Comparison of ENCODE assay signal across 9 mouse cellular contexts in the genomic region with DNA sequence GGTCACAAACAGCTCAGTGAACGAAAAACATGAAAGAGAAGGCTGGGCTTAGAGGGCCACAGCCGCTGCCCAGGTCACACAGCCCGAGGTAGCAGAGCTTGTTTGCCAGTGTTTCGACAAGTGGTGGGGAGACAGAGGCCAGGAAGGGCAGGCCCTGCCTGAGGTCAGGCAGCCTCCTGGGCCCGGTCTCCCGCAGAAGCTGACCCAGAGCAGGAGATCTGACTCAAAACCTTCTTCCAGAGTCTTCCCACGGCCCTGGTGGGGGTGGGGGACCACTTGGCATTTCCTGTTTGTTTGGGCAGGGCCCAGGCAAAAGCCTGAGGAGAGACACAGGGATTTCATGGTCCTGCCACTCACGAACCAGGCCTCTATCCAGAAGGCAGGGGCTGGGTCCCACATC. TPM values are rescaled to one million over a fixed set of nuclear protein-coding genes. Genes with fewer than 3 reads are reported as not detected.
DNase-seq lines count a peak whose midpoint lies in the region; ATAC-seq and TF ChIP-seq lines count a peak whose summit lies in the region.
"Had no signal": no experiment of that assay in that cellular context is flagged by ENCODE, and none has a peak within 500 bp of the region (broad histone marks: within the 10 kb centered on the region; RNA-seq: fewer than 3 reads in every experiment).

No protein-coding gene starts in this region.

- DNase-seq in midbrain, embryonic 10.5 days (ENCODE audit: low spot score): peak; percentile 39
- DNase-seq in heart, adult 2 months: peak; percentile 61 to 65
- DNase-seq in kidney, postnatal 14 days: peak; percentile 74
- no peak for DNase-seq in right cerebral cortex, adult 18-20 months
- DNase-seq in thymus, adult 18-20 months: no peak

- no peak overlapping the region for H3K4me2 ChIP-seq in midbrain, embryonic 15.5 days
- peak overlapping the region; percentile 15 for H3K4me2 ChIP-seq in myocyte (ENCODE audit: low read depth)

- no peak for TF ChIP-seq CTCF in heart, adult 2 months (IDR thresholded peaks at IDR 0.05)

- peaks cover 55% of the 10 kb centered on the region for H3K4me1 ChIP-seq in midbrain, embryonic 10.5 days
- no peaks in the 10 kb centered on the region for H3K4me1 ChIP-seq in midbrain, embryonic 15.5 days
- peaks cover 20% of the 10 kb centered on the region for H3K4me1 ChIP-seq in heart, adult 2 months (ENCODE audit: control insufficient read depth, insufficient read depth, low read length)

- TF ChIP-seq POLR2A in heart, adult 2 months (IDR thresholded peaks at IDR 0.05; ENCODE audit: insufficient read depth, low read depth, low read length): no peak
- TF ChIP-seq POLR2A in myocyte (IDR thresholded peaks at IDR 0.05; ENCODE audit: insufficient read length, low read depth): peak; percentile 54

- no peak overlapping the region for H3ac ChIP-seq in myocyte (ENCODE audit: control insufficient read depth, insufficient read length)

- no peak overlapping the region for H3K9ac ChIP-seq in midbrain, embryonic 15.5 days
- H3K9ac ChIP-seq in heart, adult 2 months (ENCODE audit: low read depth, low read length): peak overlapping the region; percentile 53

- ATAC-seq in midbrain, embryonic 15.5 days (replicated peaks): no peak
- no peak for ATAC-seq in megakaryocyte-erythroid progenitor cell, adult 5-6 weeks (replicated peaks; ENCODE audit: low FRiP score, low TSS enrichment, poor library complexity, severe bottlenecking)

- WGBS in midbrain, embryonic 10.5 days: 13% methylated on average over 8 of the region's 8 CpGs
- WGBS in midbrain, embryonic 15.5 days: 23% methylated on average over 8 of the region's 8 CpGs
- WGBS in heart, adult 2 months: 27% methylated on average over 8 of the region's 8 CpGs

- no peaks in the 10 kb centered on the region for H3K79me2 ChIP-seq in heart, adult 2 months (replicated peaks; ENCODE audit: control insufficient read depth, insufficient read depth, low read length)
- H3K79me2 ChIP-seq in myocyte (ENCODE audit: control insufficient read depth, insufficient read depth): no peaks in the 10 kb centered on the region

- intact Hi-C loops in heart, adult 2 months (cut with DNase I): loop anchor here (2.0 kb wide), 1 partner anchor 15 kb away; no protein-coding TSS in a partner anchor

- H3K27me3 ChIP-seq in midbrain, embryonic 10.5 days (ENCODE audit: low read depth, poor library complexity, severe bottlenecking): peaks cover 4% of the 10 kb centered on the region; the same call in 1 of the 2 replicates
- H3K27me3 ChIP-seq in midbrain, embryonic 15.5 days (replicated peaks): no peaks in the 10 kb centered on the region
- H3K27me3 ChIP-seq in heart, adult 2 months (ENCODE audit: control insufficient read depth, insufficient read depth, low read length): no peaks in the 10 kb centered on the region
- H3K27me3 ChIP-seq in myocyte (ENCODE audit: control insufficient read depth, insufficient read depth, insufficient read length): no peaks in the 10 kb centered on the region

- peak overlapping the region; percentile 70 for H3K27ac ChIP-seq in midbrain, embryonic 10.5 days (replicated peaks)
- H3K27ac ChIP-seq in midbrain, embryonic 15.5 days: no peak overlapping the region
- peak overlapping the region; percentile 71 for H3K27ac ChIP-seq in heart, adult 2 months

- H3K4me3 ChIP-seq in midbrain, embryonic 10.5 days: no peak overlapping the region
- H3K4me3 ChIP-seq in midbrain, embryonic 15.5 days: no peak overlapping the region
- no peak overlapping the region for H3K4me3 ChIP-seq in heart, adult 2 months
- no peak overlapping the region for H3K4me3 ChIP-seq in myocyte

- no peaks in the 10 kb centered on the region for H3K9me3 ChIP-seq in midbrain, embryonic 10.5 days (replicated peaks)
- no peaks in the 10 kb centered on the region for H3K9me3 ChIP-seq in midbrain, embryonic 15.5 days

- 0 out of 2 replicates have a peak, but pooled peaks have one; percentile 17 for TF ChIP-seq EP300 in heart, adult 2 months (IDR thresholded peaks at IDR 0.05; ENCODE audit: insufficient read depth, low read depth, low read length)

- H3K36me3 ChIP-seq in midbrain, embryonic 10.5 days: no peaks in the 10 kb centered on the region
- H3K36me3 ChIP-seq in midbrain, embryonic 15.5 days (replicated peaks): no peaks in the 10 kb centered on the region
- H3K36me3 ChIP-seq in heart, adult 2 months (ENCODE audit: control insufficient read depth, insufficient read depth, low read length): no peaks in the 10 kb centered on the region
- no peaks in the 10 kb centered on the region for H3K36me3 ChIP-seq in myocyte (ENCODE audit: control insufficient read depth, insufficient read depth)

TF ChIP-seq in myocyte, 11 proteins besides CTCF, POLR2A, EP300 and RAD21:
- TF ChIP-seq REST (IDR thresholded peaks at IDR 0.05; ENCODE audit: insufficient read depth, insufficient read length) (no peak), POLR2AphosphoS2 (IDR thresholded peaks at IDR 0.05; ENCODE audit: insufficient read length, low read depth) (peak; percentile 13), E2F4 (IDR thresholded peaks at IDR 0.05; ENCODE audit: insufficient read depth) (no peak), MYOG (IDR thresholded peaks at IDR 0.05; ENCODE audit: control insufficient read depth in 1 of 3, insufficient read depth in 1 of 3, insufficient read length in 2 of 3, low read depth in 2 of 3) (no peak)

RNA-seq across cellular contexts. Expression of a gene that starts 45.9 kb away (rescaled TPM):
- 410 and 413 TPM in 2 replicates for polyA plus RNA-seq in midbrain, embryonic 10.5 days (2016; fragmentation: Nextera tagmentation; extraction: Ambion mirVana)
- 327 TPM in 2 replicates for polyA plus RNA-seq in midbrain, embryonic 15.5 days (2015; fragmentation: Nextera tagmentation; extraction: Ambion mirVana)
- 100 to 1,000 TPM; 118 to 121 TPM for total RNA-seq in heart, adult 2 months (2021)
- polyA plus RNA-seq in heart, adult 2 months (2012; rRNA removed): 98.1 and 101 TPM in 2 replicates
- polyA plus RNA-seq in myocyte (2012; fragmentation: generic; extraction: Trizol): 322 TPM
- total RNA-seq in megakaryocyte-erythroid progenitor cell, adult 5-6 weeks (2014; fragmentation: Nextera tagmentation): 194 and 207 TPM in 2 replicates
- total RNA-seq in megakaryocyte-erythroid progenitor cell, adult 5-6 weeks (2017): 46.6 and 78.6 TPM in 2 replicates

RNA-seq across cellular contexts. Expression of a gene that starts 48.0 kb away (rescaled TPM):
- polyA plus RNA-seq in midbrain, embryonic 10.5 days (2016; fragmentation: Nextera tagmentation; extraction: Ambion mirVana): 30.0 and 36.1 TPM in 2 replicates
- polyA plus RNA-seq in midbrain, embryonic 15.5 days (2015; fragmentation: Nextera tagmentation; extraction: Ambion mirVana): 5.1 and 6.4 TPM in 2 replicates
- 1 to 10 TPM; 1.6 to 2.0 TPM for total RNA-seq in heart, adult 2 months (2021)
- 6.5 and 10.5 TPM in 2 replicates for polyA plus RNA-seq in heart, adult 2 months (2012; rRNA removed)
- 48.5 TPM for polyA plus RNA-seq in myocyte (2012; fragmentation: generic; extraction: Trizol)
- 0.37 TPM in 1 of 2 replicates, not detected in the other for total RNA-seq in megakaryocyte-erythroid progenitor cell, adult 5-6 weeks (2014; fragmentation: Nextera tagmentation)
- 0.52 TPM in 1 of 2 replicates, not detected in the other for total RNA-seq in megakaryocyte-erythroid progenitor cell, adult 5-6 weeks (2017)
- total RNA-seq: hematopoietic stem cell, adult 5-6 weeks had no signal

Comparison
In these comparisons a context has a peak if more than half of its experiments do, and no peak if none do; other contexts are left out.
1. DNase-seq: peak in midbrain, embryonic 10.5 days (single experiment), heart, adult 2 months (2 of 2) and kidney, postnatal 14 days (single experiment); none in right cerebral cortex, adult 18-20 months (single experiment) and thymus, adult 18-20 months (0 of 2).